Mouse (Mus musculus) hindbrain, embryonic 12.5 days (tissue): ENCODE results near the gene 9130019O22Rik. TPM values are rescaled to one million over a fixed set of nuclear protein-coding genes. Genes with fewer than 3 reads are reported as not detected.
A peak's percentile ranks its signal among the peaks of the same experiment; 100 is the strongest.
"Not testable (repeated sequence)": the region's sequence is repeated elsewhere in the genome, so short reads cannot be mapped to it uniquely, and the experiment has no call there.

Source experiments
- ATAC-seq: fragments of 200-750 bp; cut with Nextera tagmentation; 2 replicates; pipeline ENCODE4 v1.8.0; 2017; ENCODE audit warnings: moderate TSS enrichment; ENCODE audit not compliant: low FRiP score
- H3K27ac ChIP-seq: fragments of 300-500 bp; sonication (generic); 2 replicates; pipeline ENCODE4 v1.5.1; 2016; ENCODE audit warnings: mild to moderate bottlenecking
- H3K27me3 ChIP-seq: fragments of 300-500 bp; sonication (generic); 2 replicates; pipeline ENCODE4 v1.6.1; 2016; ENCODE audit warnings: mild to moderate bottlenecking
- H3K36me3 ChIP-seq: fragments of 300-500 bp; sonication (generic); 2 replicates; pipeline ENCODE4 v1.6.1; 2016; ENCODE audit warnings: mild to moderate bottlenecking
- H3K4me1 ChIP-seq: fragments of 300-500 bp; sonication (generic); 2 replicates; pipeline ENCODE4 v1.6.1; 2016
- H3K4me2 ChIP-seq: fragments of 300-500 bp; sonication (generic); replicated peaks from 2 replicates; pipeline ENCODE4 v1.6.1; 2016; ENCODE audit warnings: mild to moderate bottlenecking
- H3K4me3 ChIP-seq: fragments of 300-500 bp; sonication (generic); 2 replicates; pipeline ENCODE4 v1.5.1; 2016; ENCODE audit warnings: mild to moderate bottlenecking
- H3K9ac ChIP-seq: fragments of 300-500 bp; sonication (generic); 2 replicates; pipeline ENCODE4 v1.6.1; 2016; ENCODE audit warnings: mild to moderate bottlenecking, moderate library complexity
- H3K9me3 ChIP-seq: fragments of 300-500 bp; sonication (generic); replicated peaks from 2 replicates; pipeline ENCODE4 v1.6.1; 2016; ENCODE audit warnings: mild to moderate bottlenecking
- WGBS: fragments of 180-500 bp; shearing (Covaris S2); methylation state at CpG from one replicate; pipeline ENCODE4 v1.1.7; 2016; 5-methylcytosine and 5-hydroxymethylcytosine counted together
- polyA plus RNA-seq: library from polyadenylated mRNA; unstranded; fragments of >200 nt; fragmentation: Nextera tagmentation; extraction: Ambion mirVana; gene quantifications from 2 replicates; pipeline ENCODE4 v1.2.1, GENCODE M21; 2016

Gene 9130019O22Rik
- polyA plus RNA-seq, 1 experiment from 2014 or later, result 5.4 TPM

DNA sequence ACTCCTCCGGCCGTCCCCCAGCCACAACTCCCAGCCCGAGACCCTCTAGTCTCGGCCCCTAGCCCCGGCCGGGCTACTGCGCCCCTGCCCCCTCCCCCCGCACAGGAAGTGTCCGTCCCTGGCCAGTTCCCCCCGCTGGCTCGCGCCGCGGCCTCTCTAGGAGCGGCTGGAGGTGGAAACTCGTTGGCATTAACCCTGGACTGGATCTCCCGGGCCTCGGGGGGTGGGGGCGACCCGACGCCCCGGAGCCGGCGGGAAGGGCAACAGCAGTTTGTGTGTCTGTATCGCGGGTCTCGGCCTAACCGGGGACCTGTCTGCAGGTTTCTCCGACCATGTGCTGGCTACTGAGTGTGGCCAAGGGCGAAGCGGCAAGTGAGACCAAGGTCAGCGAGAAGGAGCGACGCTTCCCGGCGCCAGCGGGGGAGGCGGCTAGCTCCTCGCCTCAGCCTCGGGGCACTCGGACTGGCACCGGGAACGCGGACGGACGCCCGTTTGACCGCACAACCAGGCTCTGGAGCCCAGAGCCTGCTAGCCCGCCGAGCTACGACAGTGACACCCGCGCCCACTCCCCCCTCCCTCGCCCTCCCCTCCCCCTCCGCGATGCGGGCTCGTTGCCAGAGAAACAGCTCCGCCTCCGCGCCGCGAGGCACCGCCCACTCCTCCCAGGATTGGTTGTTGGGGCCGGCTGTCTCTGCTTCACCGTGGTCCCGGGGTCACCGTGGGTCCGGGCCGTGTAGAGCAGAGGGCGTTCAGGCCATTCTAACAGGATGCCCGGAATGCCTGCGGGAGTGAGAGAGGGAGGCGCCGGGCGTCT lies 41.2 kb downstream of the 9130019O22Rik start, which contains the start of gene Zfp768:
Gene Zfp768 (minus strand): TSS at position 78 of the 814 bp plus-strand sequence.
- H3K4me2 ChIP-seq, result peak within 1 kb of the TSS; percentile 87
- peaks cover 30% of the 10 kb centered on the region for H3K36me3 ChIP-seq
- peaks cover 21% of the 10 kb centered on the region for H3K4me1 ChIP-seq
- under 1% methylated on average over 72 of the region's 76 CpGs for WGBS
- peak within 1 kb of the TSS; percentile 90 for H3K27ac ChIP-seq
- peak; percentile 94 for ATAC-seq
- peak within 1 kb of the TSS; percentile 96 for H3K9ac ChIP-seq
- peak within 1 kb of the TSS; percentile 95 for H3K4me3 ChIP-seq
- no peaks in the 10 kb centered on the region for H3K9me3 ChIP-seq
- H3K27me3 ChIP-seq, result no peaks in the 10 kb centered on the region

DNA sequence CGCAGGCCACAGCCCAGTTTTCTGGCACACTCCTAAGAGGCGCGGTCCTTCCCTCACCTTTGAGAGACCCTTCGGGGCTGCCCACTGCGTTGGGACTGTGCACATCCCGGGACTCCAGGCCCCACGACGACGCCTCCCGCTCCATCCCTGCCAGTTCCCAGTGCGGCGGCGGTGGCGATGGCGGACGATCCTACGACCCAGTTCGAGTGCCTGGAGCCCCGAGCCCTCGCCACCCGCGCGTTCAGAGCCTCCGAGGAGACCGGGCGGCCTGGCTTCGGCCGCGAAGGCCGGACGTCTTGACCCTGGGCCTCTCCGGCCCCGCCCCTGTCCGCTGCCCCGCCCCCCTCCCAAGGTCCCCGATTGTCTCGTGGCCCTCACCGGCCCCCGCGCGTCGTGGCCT lies 41.9 kb downstream of the 9130019O22Rik start:
- H3K4me1 ChIP-seq, result peaks cover 21% of the 10 kb centered on the region
- H3K36me3 ChIP-seq, result peaks cover 30% of the 10 kb centered on the region
- H3K9me3 ChIP-seq, result no peaks in the 10 kb centered on the region
- H3K27ac ChIP-seq, result peak overlapping the region; percentile 90
- 0% methylated on average over 41 of the region's 42 CpGs for WGBS
- H3K4me2 ChIP-seq, result peak overlapping the region; percentile 87
- ATAC-seq, result peak; percentile 3; the same call in 1 of the 2 replicates
- H3K27me3 ChIP-seq, result no peaks in the 10 kb centered on the region
- peak overlapping the region; percentile 96 for H3K9ac ChIP-seq
- H3K4me3 ChIP-seq, result peak overlapping the region; percentile 95

DNA sequence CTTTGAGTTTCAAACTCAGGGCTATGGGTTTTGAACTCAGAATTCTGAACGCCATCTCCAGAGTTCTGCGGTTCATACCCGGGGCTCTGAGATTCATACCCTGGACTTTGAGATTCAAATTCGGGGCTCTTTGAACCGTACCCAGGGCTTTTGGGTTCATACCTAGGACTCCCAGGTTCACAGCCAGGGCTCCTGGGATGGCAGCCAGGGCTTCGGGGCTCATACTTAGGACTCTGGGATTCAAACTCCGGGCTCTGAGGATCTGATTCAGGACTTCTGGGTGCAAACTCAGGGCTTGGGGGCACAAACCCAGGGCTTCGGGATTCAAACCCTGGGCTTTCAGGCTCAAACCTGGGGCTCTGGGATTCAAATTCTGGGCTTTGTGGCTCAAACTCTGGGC lies 42.6 kb downstream of the 9130019O22Rik start:
- 89% methylated on average over 8 of the region's 8 CpGs for WGBS
- no peak overlapping the region for H3K27ac ChIP-seq
- H3K27me3 ChIP-seq, result no peaks in the 10 kb centered on the region

DNA sequence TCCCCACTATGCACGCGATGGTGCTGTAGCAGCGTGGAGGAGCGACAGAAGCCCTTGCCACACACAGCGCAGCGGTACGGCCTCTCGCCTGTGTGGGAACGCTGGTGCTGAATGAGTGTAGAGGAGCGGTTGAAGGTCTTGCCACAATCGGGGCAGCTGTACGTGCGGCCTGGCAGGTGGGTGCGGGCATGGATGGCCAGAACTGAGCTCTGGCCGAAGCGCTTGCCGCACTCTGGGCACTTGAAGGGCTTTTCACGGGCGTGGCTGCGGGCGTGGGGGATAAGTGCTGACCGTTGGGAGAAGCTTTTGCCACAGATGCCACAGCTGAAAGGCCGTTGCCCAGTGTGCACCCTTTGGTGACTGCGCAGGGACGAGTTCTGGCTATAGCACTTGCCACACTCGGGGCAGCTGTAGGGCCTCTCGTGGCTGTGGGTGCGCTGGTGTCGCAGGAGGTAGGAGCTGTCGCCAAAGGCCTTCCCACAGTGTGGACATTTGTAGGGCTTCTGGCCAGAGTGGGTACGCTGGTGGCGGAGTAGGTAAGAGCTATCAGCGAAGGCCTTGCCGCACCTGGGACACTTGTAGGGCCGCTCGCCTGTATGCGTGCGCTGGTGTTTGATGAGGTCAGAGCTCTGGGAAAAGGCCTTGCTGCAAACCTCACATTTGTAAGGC lies 43.5 kb downstream of the 9130019O22Rik start:
- peaks cover 30% of the 10 kb centered on the region for H3K36me3 ChIP-seq
- 94% methylated on average over 38 of the region's 38 CpGs for WGBS
- H3K27ac ChIP-seq, result no peak overlapping the region

More for the DNA sequence above, 42.6 kb downstream of the 9130019O22Rik start:
- H3K9me3 ChIP-seq, result no peaks in the 10 kb centered on the region
- H3K36me3 ChIP-seq, result peaks cover 30% of the 10 kb centered on the region
- H3K4me2 ChIP-seq, result peak overlapping the region; percentile 87
- no peak for ATAC-seq
- peaks cover 21% of the 10 kb centered on the region for H3K4me1 ChIP-seq
- peak overlapping the region; percentile 95 for H3K4me3 ChIP-seq
- peak overlapping the region; percentile 96 for H3K9ac ChIP-seq

DNA sequence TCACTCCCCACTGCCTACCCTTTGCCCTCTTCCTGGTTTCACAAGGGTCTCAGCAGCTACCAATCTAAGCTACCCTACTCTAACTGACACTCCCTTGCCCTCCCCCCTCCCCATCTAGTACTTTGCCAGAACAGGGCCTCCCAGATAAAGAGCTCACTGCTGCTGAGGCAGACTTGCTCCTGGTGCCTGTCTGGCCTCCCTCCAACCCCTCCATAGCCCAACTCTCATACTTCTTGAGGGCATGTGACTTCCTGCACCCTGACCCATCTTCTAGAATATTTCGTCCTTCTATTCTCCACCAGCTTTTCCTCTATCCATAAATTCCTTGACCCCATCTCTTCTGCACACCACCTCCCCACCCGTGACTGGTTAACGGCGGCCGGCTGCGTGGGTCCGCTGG lies 44.1 kb downstream of the 9130019O22Rik start:
- no peaks in the 10 kb centered on the region for H3K27me3 ChIP-seq
- WGBS, result 94% methylated on average over 7 of the region's 7 CpGs
- no peak for ATAC-seq
- no peak overlapping the region for H3K4me3 ChIP-seq
- no peaks in the 10 kb centered on the region for H3K9me3 ChIP-seq
- H3K27ac ChIP-seq, result no peak overlapping the region
- no peak overlapping the region for H3K4me2 ChIP-seq
- H3K4me1 ChIP-seq, result peaks cover 21% of the 10 kb centered on the region
- H3K9ac ChIP-seq, result no peak overlapping the region
- peaks cover 30% of the 10 kb centered on the region for H3K36me3 ChIP-seq

More for the DNA sequence above, 43.5 kb downstream of the 9130019O22Rik start:
- Histone ChIP-seq H3K9ac (0 out of 2 replicates have a peak overlapping the region, but pooled peaks have one; percentile 23), H3K4me2 (no peak overlapping the region), H3K9me3 (no peaks in the 10 kb centered on the region), H3K4me3 (0 out of 2 replicates have a peak overlapping the region, but pooled peaks have one; percentile 95), H3K4me1 (peaks cover 21% of the 10 kb centered on the region), H3K27me3 (no peaks in the 10 kb centered on the region)
- no peak for ATAC-seq

DNA sequence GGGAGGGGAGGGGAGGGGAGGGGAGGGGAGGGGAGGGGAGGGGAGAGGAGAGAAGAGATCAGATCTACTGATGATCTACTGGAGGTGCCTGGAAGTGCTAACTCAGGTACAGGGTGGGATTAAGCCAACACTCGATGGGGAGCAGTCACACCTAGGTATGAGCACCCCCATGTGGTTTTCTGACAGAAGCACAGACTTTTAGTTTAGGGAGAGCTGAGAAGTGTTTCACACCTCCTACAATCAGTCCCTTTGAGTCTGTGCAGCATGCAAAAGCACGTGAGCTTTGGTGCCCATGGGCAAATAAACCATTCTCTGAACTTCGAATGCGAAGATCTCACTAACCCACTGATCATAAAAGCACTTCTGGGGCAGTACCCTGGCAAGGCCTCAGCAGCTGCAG lies 44.6 kb downstream of the 9130019O22Rik start:
- ATAC-seq, result no peak
- H3K36me3 ChIP-seq, result peaks cover 30% of the 10 kb centered on the region
- H3K9ac ChIP-seq, result no peak overlapping the region
- H3K9me3 ChIP-seq, result no peaks in the 10 kb centered on the region
- H3K27ac ChIP-seq, result no peak overlapping the region
- peaks cover 21% of the 10 kb centered on the region for H3K4me1 ChIP-seq
- H3K4me3 ChIP-seq, result no peak overlapping the region
- 61% methylated on average over 4 of the region's 4 CpGs for WGBS
- no peaks in the 10 kb centered on the region for H3K27me3 ChIP-seq
- no peak overlapping the region for H3K4me2 ChIP-seq

DNA sequence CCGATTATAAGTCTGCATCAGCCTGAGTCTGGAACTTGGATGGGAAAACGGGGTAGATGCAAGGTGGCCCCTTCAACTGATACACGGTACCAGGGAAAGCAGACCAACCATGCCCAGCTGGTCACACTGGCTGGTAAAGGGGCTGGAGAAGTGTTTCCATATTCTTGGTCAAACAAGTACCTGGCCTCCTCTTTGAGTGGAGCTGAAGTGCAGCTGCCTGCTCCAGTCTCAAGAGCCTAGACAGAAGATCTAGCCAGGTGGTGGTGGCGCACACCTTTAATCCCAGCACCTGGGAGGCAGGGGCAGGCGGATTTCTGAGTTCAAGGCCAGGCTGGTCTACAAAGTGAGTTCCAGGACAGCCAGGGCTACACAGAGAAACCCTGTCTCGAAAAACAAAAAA lies 45.1 kb downstream of the 9130019O22Rik start:
- not testable (repeated sequence) for H3K27ac ChIP-seq, H3K4me3 ChIP-seq, H3K9ac ChIP-seq, ATAC-seq, H3K9me3 ChIP-seq, H3K27me3 ChIP-seq, H3K4me2 ChIP-seq
- 95% methylated on average over 6 of the region's 6 CpGs for WGBS
- Histone ChIP-seq H3K36me3 (peaks cover 30% of the 10 kb centered on the region), H3K4me1 (peaks cover 18% of the 10 kb centered on the region)

DNA sequence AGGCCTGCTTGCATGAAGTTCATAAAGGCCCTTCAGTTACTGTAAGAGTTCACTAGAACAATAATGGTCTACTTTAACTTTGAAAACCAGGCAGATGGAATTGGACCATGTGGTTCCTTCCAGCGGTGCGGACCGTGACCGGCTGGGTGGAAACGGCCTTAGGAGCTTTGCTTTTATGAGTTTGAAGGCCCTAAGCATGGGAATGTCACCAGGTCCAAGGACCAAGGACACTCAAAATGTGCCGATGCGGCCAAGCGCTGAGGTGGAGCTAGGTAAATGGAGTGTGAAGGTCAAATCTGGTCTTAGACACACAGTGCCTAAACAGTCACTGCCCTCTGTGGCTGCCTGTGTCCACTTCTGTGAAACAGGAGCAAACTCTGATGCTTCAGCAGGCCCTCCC lies 45.6 kb downstream of the 9130019O22Rik start:
- Histone ChIP-seq H3K4me2 (no peak overlapping the region), H3K27me3 (no peaks in the 10 kb centered on the region), H3K36me3 (peaks cover 30% of the 10 kb centered on the region), H3K4me3 (no peak overlapping the region), H3K27ac (no peak overlapping the region), H3K9ac (no peak overlapping the region), H3K4me1 (peaks cover 13% of the 10 kb centered on the region), H3K9me3 (no peaks in the 10 kb centered on the region)
- no peak for ATAC-seq
- 96% methylated on average over 8 of the region's 8 CpGs for WGBS

DNA sequence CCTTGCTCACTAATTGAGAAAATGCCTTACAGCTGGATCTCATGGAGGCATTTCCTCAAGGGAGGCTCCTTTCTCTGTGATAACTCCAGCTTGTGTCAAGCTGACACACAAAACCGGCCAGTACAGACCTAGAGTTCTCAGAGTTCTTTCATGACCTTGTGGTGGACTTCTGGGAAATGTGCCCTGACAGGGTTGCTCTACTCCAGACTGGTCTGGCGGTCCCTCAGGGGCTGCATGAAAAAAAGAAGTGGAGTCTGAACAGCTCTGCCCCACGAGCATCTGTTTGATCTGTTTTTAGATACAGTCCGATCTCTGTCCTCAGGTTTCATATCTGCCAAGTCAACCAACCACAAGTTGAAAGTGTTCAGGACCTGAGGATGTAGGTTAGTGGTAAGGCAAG lies 49.3 kb downstream of the 9130019O22Rik start:
- no peak for ATAC-seq
- Histone ChIP-seq H3K9ac (no peak overlapping the region), H3K9me3 (no peaks in the 10 kb centered on the region), H3K27ac (no peak overlapping the region), H3K4me3 (no peak overlapping the region), H3K27me3 (no peaks in the 10 kb centered on the region), H3K4me2 (no peak overlapping the region), H3K36me3 (peaks cover 15% of the 10 kb centered on the region), H3K4me1 (no peaks in the 10 kb centered on the region)
- WGBS, result 76% methylated on average over 4 of the region's 4 CpGs

DNA sequence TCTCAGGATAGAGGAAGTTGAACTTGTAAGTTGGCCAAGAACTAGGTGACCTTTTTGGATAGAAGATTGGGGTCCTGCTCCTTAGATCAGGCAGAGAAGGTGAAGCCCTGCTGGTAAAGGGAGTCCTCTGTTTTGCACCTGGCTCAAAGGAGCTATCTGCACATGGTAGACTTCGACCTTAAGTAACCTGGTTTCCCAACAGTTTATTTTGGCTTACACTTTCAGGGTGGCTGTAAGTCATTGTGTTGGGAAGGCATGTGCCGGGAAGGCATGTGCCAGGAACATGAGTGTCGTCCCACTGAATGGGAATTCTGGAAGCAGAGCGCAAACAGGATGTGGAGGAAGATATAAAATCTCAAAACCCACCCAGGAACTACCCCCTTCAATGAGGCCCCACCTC lies 51.4 kb downstream of the 9130019O22Rik start:
- H3K27ac ChIP-seq, result no peak overlapping the region
- no peaks in the 10 kb centered on the region for H3K36me3 ChIP-seq
- H3K4me1 ChIP-seq, result no peaks in the 10 kb centered on the region
- H3K9ac ChIP-seq, result no peak overlapping the region
- H3K27me3 ChIP-seq, result no peaks in the 10 kb centered on the region
- no peaks in the 10 kb centered on the region for H3K9me3 ChIP-seq
- no peak overlapping the region for H3K4me3 ChIP-seq
- 91% methylated on average over 4 of the region's 4 CpGs for WGBS
- no peak for ATAC-seq
- no peak overlapping the region for H3K4me2 ChIP-seq

DNA sequence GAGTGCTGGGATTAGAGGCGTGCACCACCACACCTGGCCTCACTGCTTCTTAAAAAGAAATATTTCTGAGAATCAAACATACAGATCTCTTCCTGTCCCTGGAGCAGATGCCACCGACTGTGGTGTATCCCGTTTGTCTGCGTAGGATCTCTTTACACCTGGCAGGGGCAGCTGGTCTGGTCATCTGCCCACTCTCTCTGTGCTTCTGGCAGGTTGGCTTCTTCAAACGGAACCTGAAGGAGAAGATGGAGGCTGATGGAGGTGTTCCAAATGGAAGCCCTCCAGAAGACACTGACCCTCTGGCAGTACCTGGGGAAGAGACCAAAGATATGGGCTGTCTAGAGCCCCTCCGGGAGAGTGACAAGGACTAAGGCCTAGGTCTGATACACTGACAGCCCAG lies 53.7 kb downstream of the 9130019O22Rik start:
- Histone ChIP-seq H3K4me1 (no peaks in the 10 kb centered on the region), H3K27ac (no peak overlapping the region), H3K36me3 (no peaks in the 10 kb centered on the region), H3K27me3 (no peaks in the 10 kb centered on the region), H3K9ac (no peak overlapping the region), H3K4me3 (no peak overlapping the region), H3K9me3 (no peaks in the 10 kb centered on the region), H3K4me2 (no peak overlapping the region)
- WGBS, result 82% methylated on average over 6 of the region's 6 CpGs
- no peak for ATAC-seq
